Mouse (Mus musculus) Patski (cell line): ENCODE results near the gene Ppp1r12a. TPM values are rescaled to one million over a fixed set of nuclear protein-coding genes. Genes with fewer than 3 reads are reported as not detected.
A peak's percentile ranks its signal among the peaks of the same experiment; 100 is the strongest.

Experiments
- ATAC-seq: fragments of 100-300 bp; one replicate; pipeline ENCODE4 v1.8.0; 2021
- CTCF ChIA-PET: fragments of 350-600 bp; sonication (Branson Sonifier 250); formaldehyde crosslinking; loops from one replicate; lab custom pipeline; 2022; ENCODE audit warnings: inconsistent platforms; lab: Charles Lee
- POLR2A ChIA-PET: fragments of 350-600 bp; sonication (Branson Sonifier 250); formaldehyde crosslinking; loops from one replicate; lab custom pipeline; 2022; ENCODE audit warnings: antibody characterized with exemption, inconsistent platforms; lab: Charles Lee
- DNase-seq: peaks from one replicate; pipeline ENCODE4 v3.0.0-alpha.2; 2011; ENCODE audit warnings: low read depth, low spot score
- H3K27me3 ChIP-seq: fragments of 371-371 bp; one replicate; pipeline ENCODE4 v1.5.1; 2021
- CTCF ChIP-seq: fragments of 100-300 bp; IDR thresholded peaks from one replicate; pipeline ENCODE4 v1.5.1; 2021
- in situ Hi-C: fragments of 300-500 bp; cut with MboI; formaldehyde crosslinking; loops from 3 replicates; pipeline ENCODE4 v1.11.1; 2018; ENCODE audit warnings: low pct_unique_long_range_greater_than_20kb, mixed read lengths
- polyA plus RNA-seq: library from polyadenylated mRNA; unstranded; gene quantifications from one replicate; pipeline ENCODE4 v1.2.3, GENCODE M21; 2021

Ppp1r12a gene
- polyA plus RNA-seq, 1 experiment from 2014 or later: 68.9 TPM

DNA sequence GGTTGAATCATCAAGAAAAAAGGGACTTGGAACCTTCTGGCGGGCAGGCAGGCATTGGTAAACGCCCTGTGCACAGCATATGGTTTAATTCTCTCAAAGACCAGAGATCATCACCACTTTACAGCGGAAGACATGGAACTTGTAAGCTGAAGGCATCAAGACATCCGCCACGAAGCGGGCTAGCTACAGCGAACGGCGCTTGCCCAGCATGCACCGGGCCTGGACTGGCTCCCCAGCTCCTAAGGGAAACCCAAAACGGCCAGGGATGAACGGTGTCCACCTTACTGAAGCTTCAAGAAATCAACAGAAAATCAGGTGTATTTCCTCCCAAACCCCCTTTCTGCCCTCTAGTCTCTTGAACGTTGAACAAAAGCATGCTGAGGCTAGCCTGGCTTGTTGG is 136.3 kb downstream of the Ppp1r12a start:
- ATAC-seq (no peak), DNase-seq (no peak)
- no peak for TF ChIP-seq CTCF
- in situ Hi-C loops: loop anchor here (5.0 kb wide), 1 partner anchor 234 kb away; no protein-coding TSS in a partner anchor
- POLR2A ChIA-PET: no interaction called here
- H3K27me3 ChIP-seq: no peaks in the 10 kb centered on the region
- CTCF ChIA-PET: interaction anchor here (0.9 to 3.1 kb wide), 3 partner anchors 9 to 137 kb away, joined by 3 to 19 read pairs (median 3); no protein-coding TSS in a partner anchor

DNA sequence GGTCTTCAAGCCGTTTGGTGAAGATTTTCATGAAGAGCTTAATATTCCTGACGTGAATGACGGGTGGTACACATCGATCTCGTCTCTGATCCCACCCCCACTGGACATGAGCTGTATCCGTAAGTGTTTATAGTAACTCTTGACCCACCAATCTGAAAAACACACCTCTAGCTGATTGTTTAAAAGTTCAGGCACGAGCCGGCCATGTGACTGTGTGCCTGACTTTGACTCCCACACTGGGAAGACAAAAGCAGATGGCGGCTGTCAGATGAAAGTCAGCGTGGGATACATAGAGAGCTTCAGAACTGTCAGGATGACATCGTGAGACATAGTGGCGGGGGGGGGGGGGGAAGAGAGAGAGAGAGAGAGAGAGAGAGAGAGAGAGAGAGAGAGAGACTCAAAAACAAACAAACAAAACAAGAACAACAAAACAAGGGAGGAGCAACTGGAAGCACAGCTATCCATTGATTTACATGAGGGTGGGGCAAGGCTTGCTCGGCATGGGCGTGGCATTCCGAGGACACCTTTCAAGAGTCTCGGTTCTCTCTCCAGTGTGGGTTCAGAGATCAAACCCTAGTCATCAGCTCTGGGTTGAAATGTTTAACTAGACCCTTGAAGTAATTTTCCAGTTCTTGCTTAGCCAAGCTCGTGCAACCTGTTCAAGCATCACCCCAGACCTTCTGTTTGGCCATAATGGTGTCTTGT is 137.0 kb downstream of the Ppp1r12a start:
- ATAC-seq: no peak
- CTCF ChIA-PET: interaction anchor here (0.9 to 3.1 kb wide), 7 partner anchors 9 to 169 kb away, joined by 3 to 19 read pairs (median 3); no protein-coding TSS in a partner anchor
- DNase-seq: no peak
- TF ChIP-seq CTCF: no peak
- POLR2A ChIA-PET: no interaction called here
- no peaks in the 10 kb centered on the region for H3K27me3 ChIP-seq
- in situ Hi-C loops: loop anchor here (5.0 kb wide), 1 partner anchor 233 kb away; no protein-coding TSS in a partner anchor

DNA sequence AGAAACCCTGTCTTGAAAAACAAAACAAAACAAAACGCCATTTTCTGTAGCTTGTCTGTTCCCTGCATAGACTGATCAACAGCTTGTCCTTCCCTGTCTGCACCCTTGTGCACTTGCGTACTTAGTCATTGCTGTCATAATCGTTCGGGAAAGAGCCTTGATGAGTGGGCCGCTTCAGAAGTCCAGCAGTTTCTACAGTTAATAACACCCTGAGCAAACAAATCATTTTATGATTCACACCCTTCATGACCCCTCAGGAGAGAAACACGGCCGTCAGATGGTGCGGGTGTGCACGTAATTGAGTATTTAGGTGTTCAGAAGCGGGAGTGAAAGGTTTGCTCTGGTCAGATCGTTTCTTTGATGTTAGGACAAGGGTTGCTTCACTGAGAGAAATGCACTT is 137.8 kb downstream of the Ppp1r12a start:
- ATAC-seq (no peak), DNase-seq (no peak)
- no peak for TF ChIP-seq CTCF
- in situ Hi-C loops: loop anchor here (5.0 kb wide), 1 partner anchor 232 kb away; no protein-coding TSS in a partner anchor
- ChIA-PET POLR2A (interaction anchor here (0.7 kb wide), 1 partner anchor 16 kb away, joined by 3 read pairs; no protein-coding TSS in a partner anchor), CTCF (interaction anchor here (0.8 to 3.1 kb wide), 8 partner anchors 18 to 168 kb away, joined by 3 to 19 read pairs (median 4); no protein-coding TSS in a partner anchor)
- no peaks in the 10 kb centered on the region for H3K27me3 ChIP-seq

DNA sequence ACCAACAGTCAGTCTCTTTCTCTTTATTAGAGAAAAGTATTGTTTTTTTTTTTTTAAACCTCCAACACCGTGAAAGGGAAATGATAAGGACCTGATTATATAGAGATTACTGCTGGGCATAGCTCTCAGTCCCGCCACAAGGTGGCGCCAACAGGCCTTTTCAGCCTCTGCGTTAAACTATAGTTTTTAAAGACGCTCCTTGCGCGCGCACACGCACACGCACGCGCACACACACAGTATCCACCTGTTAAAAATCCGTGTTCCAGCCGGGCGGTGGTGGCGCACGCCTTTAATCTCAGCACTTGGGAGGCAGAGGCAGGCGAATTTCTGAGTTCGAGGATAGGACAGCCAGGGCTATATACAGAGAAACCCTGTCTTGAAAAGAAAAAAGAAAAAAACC is 138.8 kb downstream of the Ppp1r12a start:
- ChIA-PET POLR2A (no interaction called here), CTCF (interaction anchor here (1.0 to 3.1 kb wide), 5 partner anchors 8 to 145 kb away, joined by 3 to 19 read pairs (median 4); no protein-coding TSS in a partner anchor)
- no peaks in the 10 kb centered on the region for H3K27me3 ChIP-seq
- TF ChIP-seq CTCF: peak; percentile 94
- DNase-seq: no peak
- in situ Hi-C loops: no loop called here
- peak; percentile 55 for ATAC-seq

DNA sequence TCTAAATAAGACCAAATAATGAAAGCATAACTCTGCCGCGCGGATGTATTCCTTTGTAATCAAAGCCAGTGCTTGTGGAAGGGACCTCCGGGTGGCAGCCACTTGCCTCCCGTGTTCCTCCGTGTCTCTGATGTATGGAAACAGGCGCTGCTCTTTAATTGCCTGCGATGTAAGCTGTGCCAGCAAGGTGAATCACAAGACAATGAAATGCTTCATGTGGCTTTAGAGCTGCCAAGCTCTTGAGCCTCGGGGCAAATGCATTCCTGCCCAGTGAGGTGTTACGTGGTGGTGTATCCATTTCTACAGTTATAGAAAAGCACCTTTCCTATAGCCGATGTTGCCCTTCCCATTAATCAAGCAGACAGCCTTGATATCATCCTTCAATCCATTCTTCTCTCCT is 145.8 kb downstream of the Ppp1r12a start:
- CTCF ChIA-PET: interaction anchor here (0.7 to 1.7 kb wide), 7 partner anchors 18 to 231 kb away, joined by 3 to 8 read pairs (median 3); no protein-coding TSS in a partner anchor
- in situ Hi-C loops: loop anchor here (5.0 kb wide), 1 partner anchor 130 kb away; no protein-coding TSS in a partner anchor
- DNase-seq (peak; percentile 76), ATAC-seq (peak; percentile 91)
- TF ChIP-seq CTCF: no peak
- POLR2A ChIA-PET: interaction anchor here (0.6 to 1.0 kb wide), 5 partner anchors 10 to 418 kb away, joined by 3 to 5 read pairs (median 3); no protein-coding TSS in a partner anchor
- no peaks in the 10 kb centered on the region for H3K27me3 ChIP-seq

DNA sequence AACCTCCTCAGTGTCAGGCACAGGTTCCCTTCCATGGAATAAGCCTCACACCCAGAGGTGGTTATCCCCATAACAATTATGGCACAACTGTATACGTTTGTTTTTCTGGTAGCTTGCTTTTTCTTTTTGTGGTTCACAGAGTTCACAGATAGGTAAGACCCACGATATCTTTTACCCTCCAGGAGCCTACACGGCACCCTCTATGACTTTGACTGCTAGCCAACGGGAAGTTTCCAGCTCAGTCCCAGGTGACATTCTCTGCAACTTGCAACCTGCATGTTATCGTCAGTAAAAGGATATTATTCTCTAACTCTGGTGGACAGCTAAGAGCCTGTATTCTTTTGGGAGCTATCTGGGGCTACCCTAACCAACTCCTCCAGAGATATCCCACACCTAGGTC is 148.2 kb downstream of the Ppp1r12a start:
- no peaks in the 10 kb centered on the region for H3K27me3 ChIP-seq
- no peak for DNase-seq
- no peak for ATAC-seq
- ChIA-PET CTCF (interaction anchor here (1.0 to 1.2 kb wide), 2 partner anchors 26 to 124 kb away, joined by 3 read pairs; no protein-coding TSS in a partner anchor), POLR2A (no interaction called here)
- in situ Hi-C loops: no loop called here
- no peak for TF ChIP-seq CTCF

DNA sequence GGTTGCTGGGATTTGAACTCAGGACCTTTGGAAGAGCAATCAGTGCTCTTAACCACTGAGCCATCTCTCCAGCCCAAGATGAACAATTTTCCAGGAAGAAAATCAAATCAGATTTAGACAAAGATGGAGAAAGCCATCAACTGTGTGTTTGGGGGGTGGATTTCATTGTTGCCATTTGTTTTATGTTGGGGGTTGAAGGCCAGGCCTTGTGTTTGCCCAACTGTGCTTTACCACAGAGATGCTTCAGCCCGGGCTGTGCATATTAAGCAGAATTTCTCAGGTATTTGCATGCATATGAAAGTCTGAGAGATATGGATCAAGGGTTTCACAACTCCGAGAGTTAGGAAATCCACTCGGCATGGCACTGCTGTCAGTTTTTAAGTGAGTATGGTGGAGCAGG is 149.4 kb downstream of the Ppp1r12a start:
- no peaks in the 10 kb centered on the region for H3K27me3 ChIP-seq
- ChIA-PET POLR2A (no interaction called here), CTCF (interaction anchor here (1.0 kb wide), 1 partner anchor 123 kb away, joined by 3 read pairs; no protein-coding TSS in a partner anchor)
- DNase-seq (no peak), ATAC-seq (no peak)
- TF ChIP-seq CTCF: no peak
- in situ Hi-C loops: no loop called here

DNA sequence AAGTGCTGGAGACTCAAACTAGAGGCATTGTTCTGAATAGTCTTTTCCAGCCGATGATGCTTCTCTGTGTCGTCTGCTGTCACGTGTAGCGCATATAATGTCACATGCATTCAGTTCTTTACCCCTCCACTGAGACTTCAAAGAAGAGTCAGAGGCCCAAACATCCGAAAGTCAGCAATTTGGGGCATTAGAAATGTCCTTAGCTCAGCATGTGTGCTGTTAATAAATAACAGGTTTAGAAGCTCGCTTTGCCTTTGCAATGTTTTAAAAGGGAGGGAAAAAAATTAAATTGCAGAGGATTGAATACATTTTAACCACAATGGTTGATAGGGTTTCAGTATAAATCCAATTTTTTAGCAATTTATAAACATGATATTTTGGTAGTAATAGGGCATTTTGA is 151.9 kb downstream of the Ppp1r12a start:
- POLR2A ChIA-PET: no interaction called here
- H3K27me3 ChIP-seq: no peaks in the 10 kb centered on the region
- CTCF ChIA-PET: interaction anchor here (1.2 kb wide), 1 partner anchor 107 kb away, joined by 3 read pairs; no protein-coding TSS in a partner anchor
- ATAC-seq: no peak
- in situ Hi-C loops: no loop called here
- no peak for DNase-seq
- no peak for TF ChIP-seq CTCF

DNA sequence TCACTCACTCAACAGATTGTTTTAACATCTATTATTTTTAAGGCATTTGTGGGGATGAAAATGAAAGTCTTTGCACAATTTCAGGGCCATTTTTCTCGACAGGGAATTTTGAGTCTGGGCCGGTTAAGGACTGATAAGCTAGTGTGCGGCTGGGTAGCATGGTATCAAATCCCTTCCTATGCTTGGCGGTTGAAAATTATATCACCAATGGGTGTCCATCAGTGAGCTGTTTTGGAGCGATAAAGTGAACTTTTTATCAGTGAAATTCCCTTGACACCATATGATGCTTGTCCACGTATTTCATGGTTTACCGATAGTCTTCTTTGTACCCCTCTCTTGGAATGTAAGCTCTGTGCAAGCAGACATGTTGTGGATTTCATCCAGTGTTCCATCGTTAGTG is 152.4 kb downstream of the Ppp1r12a start:
- DNase-seq (no peak), ATAC-seq (no peak)
- ChIA-PET CTCF (interaction anchor here (0.6 to 1.2 kb wide), 2 partner anchors 107 to 119 kb away, joined by 3 read pairs; no protein-coding TSS in a partner anchor), POLR2A (no interaction called here)
- no peaks in the 10 kb centered on the region for H3K27me3 ChIP-seq
- no peak for TF ChIP-seq CTCF
- in situ Hi-C loops: no loop called here

DNA sequence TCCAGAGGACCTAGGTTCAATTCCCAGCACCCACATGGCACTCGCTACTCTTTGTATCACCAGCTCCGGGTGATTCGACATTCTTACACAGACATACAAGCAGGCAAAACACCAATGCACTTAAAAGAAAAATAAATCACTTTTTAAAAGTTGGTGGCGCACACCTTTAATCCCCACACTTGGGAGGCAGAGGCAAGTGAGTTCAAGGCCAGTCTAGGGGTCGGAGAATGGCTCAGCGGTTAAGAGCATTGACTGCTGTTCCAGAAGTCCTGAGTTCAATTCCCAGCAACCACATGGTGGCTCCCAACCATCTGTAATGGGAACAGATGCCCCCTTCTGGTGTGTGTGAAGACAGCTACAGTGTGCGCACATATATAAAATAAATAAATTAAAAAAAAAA is 153.2 kb downstream of the Ppp1r12a start:
- ChIA-PET POLR2A (interaction anchor here (1.0 kb wide), 1 partner anchor 15 kb away, joined by 3 read pairs; no protein-coding TSS in a partner anchor), CTCF (interaction anchor here (1.1 to 1.8 kb wide), 2 partner anchors 10 to 16 kb away, joined by 3 read pairs; no protein-coding TSS in a partner anchor)
- ATAC-seq: no peak
- DNase-seq: no peak
- H3K27me3 ChIP-seq: no peaks in the 10 kb centered on the region
- TF ChIP-seq CTCF: no peak
- in situ Hi-C loops: no loop called here

DNA sequence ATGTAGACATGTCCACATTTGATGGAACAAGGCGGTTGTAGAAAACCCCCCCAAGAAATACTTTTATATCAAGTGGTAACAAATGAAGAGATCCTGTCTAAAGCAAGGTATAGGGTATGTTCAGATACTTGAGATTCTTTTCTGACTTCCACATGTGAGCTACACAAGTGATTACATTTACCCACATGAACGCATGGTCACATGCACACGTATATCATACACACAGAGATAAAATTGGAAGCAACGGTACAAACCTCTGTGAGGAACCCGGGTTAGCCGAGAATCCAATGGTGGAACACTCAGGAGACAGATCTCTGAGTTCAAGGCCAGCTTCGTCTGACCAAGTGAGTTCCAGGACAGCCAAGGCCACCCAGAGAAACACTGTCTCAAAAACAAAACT is 166.4 kb downstream of the Ppp1r12a start:
- in situ Hi-C loops: no loop called here
- POLR2A ChIA-PET: no interaction called here
- ATAC-seq (no peak), DNase-seq (no peak)
- CTCF ChIA-PET: interaction anchor here (0.8 to 1.1 kb wide), 2 partner anchors 20 to 21 kb away, joined by 3 read pairs; no protein-coding TSS in a partner anchor
- no peak for TF ChIP-seq CTCF
- no peaks in the 10 kb centered on the region for H3K27me3 ChIP-seq
